Mouse (Mus musculus): ENCODE measurements at regions not wholly inside any gene's neighbourhood (a gene's known extent, or its start where the extent isn't known, plus 50 kb on each side); places are given as distances from the start of the nearest gene placed in this dataset.

- TF ChIP-seq CTCF (IDR thresholded peaks at IDR 0.05; ENCODE audit: control insufficient read depth, insufficient read depth, insufficient replicate concordance, low read depth, low read length) (no peak), POLR2A (IDR thresholded peaks at IDR 0.05; ENCODE audit: control insufficient read depth, low read depth, low read length) (no peak)
These were observed 194.1 kb upstream of the Arhgap24 start for GRCm38 (mm10) chr5:102287131-102287530.

Data from testis, adult 2 months (tissue).